19 mouse cellular contexts compared by ENCODE assay signal in genomic region chrX:169262212-169262611, GRCm38 (mm10). TPM values are rescaled to one million over a fixed set of nuclear protein-coding genes. Genes with fewer than 3 reads are reported as not detected.
DNase-seq lines count a peak whose midpoint lies in the region; ATAC-seq lines count a peak whose summit lies in the region.
"Had no signal": no experiment of that assay in that cellular context is flagged by ENCODE, and none has a peak within 500 bp of the region (broad histone marks: within the 10 kb centered on the region; RNA-seq: fewer than 3 reads in every experiment).

No protein-coding gene starts in this region.

- WGBS in heart, embryonic 12.5 days, result 48% methylated on average over 2 of the region's 2 CpGs
- WGBS in heart, embryonic 16.5 days, result 34% methylated on average over 2 of the region's 2 CpGs

- H3K9ac ChIP-seq in heart, embryonic 12.5 days, result no peak overlapping the region
- H3K9ac ChIP-seq in heart, embryonic 16.5 days (ENCODE audit: low read length), result no peak overlapping the region
- H3K9ac ChIP-seq: intestine, embryonic 15.5 days; liver, embryonic 12.5 days; midbrain, embryonic 15.5 days had no signal

- peak; percentile 87 for DNase-seq in heart, adult 11 months
- DNase-seq in kidney, postnatal 10 days, result peak; percentile 16
- DNase-seq in kidney, adult 11 months, result no peak
- DNase-seq in NIH3T3 (ENCODE audit: low read depth), result peak; percentile 13
- DNase-seq in right cerebral cortex, adult 2 months (ENCODE audit: low spot score in 2 of 2), result no peak
- DNase-seq in left cerebral cortex, postnatal 25 days (ENCODE audit: low spot score in 2 of 2), result no peak
- DNase-seq: adrenal gland, postnatal 36 days; cerebellum, adult 9-11 months; embryo, embryonic 11 days; gastrocnemius, postnatal 25 days; layer of hippocampus, adult 9-11 months had no signal

- no peak for ATAC-seq in heart, embryonic 12.5 days (ENCODE audit: insufficient number of reproducible peaks, low FRiP score)
- no peak for ATAC-seq in heart, embryonic 16.5 days (replicated peaks; ENCODE audit: extremely low read depth, insufficient read depth, low FRiP score)
- ATAC-seq: activated CD4-positive, CD25-positive, alpha-beta regulatory T cell, adult 4 months; intestine, embryonic 15.5 days; liver, embryonic 12.5 days; midbrain, embryonic 15.5 days had no signal

- H3K27ac ChIP-seq in heart, embryonic 12.5 days (ENCODE audit: poor library complexity, severe bottlenecking), result no peak overlapping the region
- peak overlapping the region; percentile 57; the same call in 1 of the 2 replicates for H3K27ac ChIP-seq in heart, embryonic 16.5 days (ENCODE audit: low read length)
- H3K27ac ChIP-seq: hindbrain, embryonic 10.5 days; intestine, embryonic 15.5 days; liver, embryonic 12.5 days; macrophage; midbrain, embryonic 15.5 days had no signal

- intact Hi-C loops in left cerebral cortex, postnatal 25 days (cut with DNase I), result no loop called here

- no peak overlapping the region for H3K4me2 ChIP-seq in heart, embryonic 12.5 days
- H3K4me2 ChIP-seq in heart, embryonic 16.5 days (ENCODE audit: low read depth, low read length), result no peak overlapping the region
- H3K4me2 ChIP-seq: intestine, embryonic 15.5 days; liver, embryonic 12.5 days; midbrain, embryonic 15.5 days had no signal

- no peak overlapping the region for H3K4me3 ChIP-seq in heart, embryonic 12.5 days
- H3K4me3 ChIP-seq in heart, embryonic 16.5 days (ENCODE audit: low read length), result no peak overlapping the region
- H3K4me3 ChIP-seq: hindbrain, embryonic 10.5 days; intestine, embryonic 15.5 days; liver, embryonic 12.5 days; midbrain, embryonic 15.5 days had no signal

- no peaks in the 10 kb centered on the region for H3K27me3 ChIP-seq in heart, embryonic 12.5 days (replicated peaks)
- no peaks in the 10 kb centered on the region for H3K27me3 ChIP-seq in heart, embryonic 16.5 days (ENCODE audit: control insufficient read depth, insufficient read depth, low read length)
- H3K27me3 ChIP-seq: intestine, embryonic 15.5 days; liver, embryonic 12.5 days; midbrain, embryonic 15.5 days had no signal

- no peaks in the 10 kb centered on the region for H3K9me3 ChIP-seq in heart, embryonic 12.5 days (replicated peaks)
- no peaks in the 10 kb centered on the region for H3K9me3 ChIP-seq in heart, embryonic 16.5 days (replicated peaks; ENCODE audit: control insufficient read depth, low read length)
- H3K9me3 ChIP-seq: hindbrain, embryonic 10.5 days; intestine, embryonic 15.5 days; liver, embryonic 12.5 days; midbrain, embryonic 15.5 days had no signal

- 0 out of 2 replicates have a peak, but pooled peaks cover 3% of the 10 kb centered on the region for H3K4me1 ChIP-seq in heart, embryonic 12.5 days (replicated peaks)
- H3K4me1 ChIP-seq in heart, embryonic 16.5 days (ENCODE audit: control insufficient read depth, insufficient read depth, low read length), result peaks cover 3% of the 10 kb centered on the region; the same call in 1 of the 2 replicates
- H3K4me1 ChIP-seq: hindbrain, embryonic 10.5 days; intestine, embryonic 15.5 days; liver, embryonic 12.5 days; midbrain, embryonic 15.5 days had no signal

- peaks cover 4% of the 10 kb centered on the region; the same call in 1 of the 2 replicates for H3K36me3 ChIP-seq in heart, embryonic 12.5 days
- H3K36me3 ChIP-seq in heart, embryonic 16.5 days (ENCODE audit: control insufficient read depth, insufficient read depth), result no peaks in the 10 kb centered on the region
- H3K36me3 ChIP-seq: hindbrain, embryonic 10.5 days; intestine, embryonic 15.5 days; liver, embryonic 12.5 days; midbrain, embryonic 15.5 days had no signal

RNA-seq across cellular contexts. Expression of gene Hccs, which starts 58.0 kb away (rescaled TPM):
- 57.5 and 59.3 TPM in 2 replicates for polyA plus RNA-seq in heart, embryonic 12.5 days (2016; fragmentation: Nextera tagmentation; extraction: Ambion mirVana)
- polyA plus RNA-seq in heart, embryonic 16.5 days (2015; fragmentation: Nextera tagmentation; extraction: Ambion mirVana), result 52.6 and 61.7 TPM in 2 replicates
- 10 to 100 TPM; 26.0 to 26.4 TPM for total RNA-seq in left cerebral cortex, postnatal 25 days (2021)

Comparison
In these comparisons a context has a peak if more than half of its experiments do, and no peak if none do; other contexts are left out.
1. DNase-seq: peak in heart, adult 11 months (single experiment), kidney, postnatal 10 days (single experiment) and NIH3T3 (single experiment); none in kidney, adult 11 months (single experiment), right cerebral cortex, adult 2 months (0 of 2) and left cerebral cortex, postnatal 25 days (0 of 2).